Mouse (Mus musculus): ENCODE data around the gene Fxr2. TPM values are rescaled to one million over a fixed set of nuclear protein-coding genes. Genes with fewer than 3 reads are reported as not detected.
A peak's percentile ranks its signal among the peaks of the same experiment; 100 is the strongest.

Gene Fxr2
- polyA plus RNA-seq, 1 experiment, result 104 TPM

- Histone ChIP-seq H3K4me2 (ENCODE audit: low read depth) (peak overlapping the region; percentile 97), H3K27me3 (ENCODE audit: control insufficient read depth, insufficient read depth, insufficient read length) (no peaks in the 10 kb centered on the region), H3K36me3 (ENCODE audit: control insufficient read depth, insufficient read depth) (peaks cover 32% of the 10 kb centered on the region), H3K4me3 (peak overlapping the region; percentile 83), H3K79me2 (ENCODE audit: control insufficient read depth, insufficient read depth) (peaks cover 28% of the 10 kb centered on the region), H3ac (ENCODE audit: control insufficient read depth, insufficient read length) (no peak overlapping the region)
- no peak for TF ChIP-seq POLR2AphosphoS2 (IDR thresholded peaks at IDR 0.05; ENCODE audit: insufficient read length, low read depth)
- no peak for TF ChIP-seq SRF (IDR thresholded peaks at IDR 0.05; ENCODE audit: control insufficient read depth, insufficient read length, low read depth)
- no peak for TF ChIP-seq TCF12 (IDR thresholded peaks at IDR 0.05; ENCODE audit: insufficient read depth, poor library complexity, severe bottlenecking)
- no peak for TF ChIP-seq TCF3 (IDR thresholded peaks at IDR 0.05; ENCODE audit: insufficient read length, low read depth)
- no peak for TF ChIP-seq USF1 (IDR thresholded peaks at IDR 0.05; ENCODE audit: low read depth)
- no peak for TF ChIP-seq MAX (IDR thresholded peaks at IDR 0.05; ENCODE audit: low read depth)
- TF ChIP-seq MYOD1 (IDR thresholded peaks at IDR 0.05; ENCODE audit: control insufficient read depth in 1 of 3, insufficient read length in 2 of 3, low read depth in 2 of 3), result no peak
- no peak for TF ChIP-seq POLR2A (IDR thresholded peaks at IDR 0.05; ENCODE audit: insufficient read length, low read depth)
- no peak for TF ChIP-seq MYOG (IDR thresholded peaks at IDR 0.05; ENCODE audit: control insufficient read depth in 1 of 3, insufficient read depth in 1 of 3, insufficient read length in 2 of 3, low read depth in 2 of 3)
- TF ChIP-seq CEBPB (IDR thresholded peaks at IDR 0.05; ENCODE audit: insufficient read depth, poor library complexity, severe bottlenecking), result no peak
- no peak for TF ChIP-seq REST (IDR thresholded peaks at IDR 0.05; ENCODE audit: insufficient read depth, insufficient read length)
- no peak for TF ChIP-seq E2F4 (IDR thresholded peaks at IDR 0.05; ENCODE audit: insufficient read depth)
These were observed 47.5 kb downstream of the Fxr2 start for GRCm38 (mm10) chr11:69680136-69680855.

DNA sequence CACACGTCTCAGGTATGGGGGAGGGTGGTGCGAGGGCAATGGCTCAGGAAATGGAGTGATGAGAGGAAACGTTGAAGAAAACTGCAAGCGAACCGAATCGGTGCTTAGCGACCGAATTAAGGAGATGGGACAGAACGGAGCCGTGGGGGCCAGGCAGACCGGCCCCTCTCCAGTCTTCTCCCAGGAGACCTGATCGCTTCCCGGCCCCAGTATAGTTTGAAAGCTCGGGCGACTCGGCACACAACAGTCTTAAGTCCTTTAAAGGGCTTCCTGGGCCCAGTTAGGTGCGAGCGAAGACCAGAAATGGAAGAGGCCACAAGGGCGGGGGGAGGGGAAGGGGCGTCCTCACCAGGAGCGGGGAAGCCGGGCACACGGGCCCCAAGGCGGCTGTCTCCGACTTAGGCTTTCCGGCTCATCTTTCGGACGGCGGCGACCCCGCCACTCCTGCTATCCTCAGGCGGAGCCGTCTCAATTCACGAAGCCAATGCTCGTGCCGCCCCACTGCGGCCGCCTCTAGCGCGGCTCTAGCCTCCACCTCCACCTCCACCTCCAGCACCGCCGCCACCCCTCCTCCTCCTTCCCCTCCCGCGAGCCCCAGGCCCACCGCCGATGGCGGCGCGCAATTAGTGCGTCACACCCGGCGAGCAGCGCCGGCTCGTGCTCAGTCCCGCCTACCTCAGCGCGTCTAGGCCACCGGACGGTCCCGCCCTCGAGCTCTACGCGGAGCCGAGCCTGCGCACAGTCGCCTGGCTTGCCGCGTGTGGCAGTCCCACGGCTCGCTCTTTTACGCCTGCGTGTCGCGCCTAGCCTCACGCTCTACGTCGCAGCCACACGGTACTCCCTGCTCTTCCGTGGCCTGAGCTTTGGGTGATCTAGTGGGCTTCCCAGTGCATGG lies 48.8 kb downstream of the Fxr2 start, which contains the start of gene Senp3:
Gene Senp3, minus strand, starts transcription at position 771 of the 895 bp plus-strand sequence.
- Histone ChIP-seq H3K36me3 (ENCODE audit: control insufficient read depth, insufficient read depth) (peaks cover 19% of the 10 kb centered on the region), H3K4me3 (peak within 1 kb of the TSS; percentile 83), H3K4me2 (ENCODE audit: low read depth) (peak within 1 kb of the TSS; percentile 97), H3K27me3 (ENCODE audit: control insufficient read depth, insufficient read depth, insufficient read length) (no peaks in the 10 kb centered on the region), H3K79me2 (ENCODE audit: control insufficient read depth, insufficient read depth) (peaks cover 28% of the 10 kb centered on the region), H3ac (ENCODE audit: control insufficient read depth, insufficient read length) (peak within 1 kb of the TSS; percentile 54)
- TF ChIP-seq REST (IDR thresholded peaks at IDR 0.05; ENCODE audit: insufficient read depth, insufficient read length) (peak; percentile 42), USF1 (IDR thresholded peaks at IDR 0.05; ENCODE audit: low read depth) (no peak), SRF (IDR thresholded peaks at IDR 0.05; ENCODE audit: control insufficient read depth, insufficient read length, low read depth) (peak; percentile 86), TCF12 (IDR thresholded peaks at IDR 0.05; ENCODE audit: insufficient read depth, poor library complexity, severe bottlenecking) (no peak), E2F4 (IDR thresholded peaks at IDR 0.05; ENCODE audit: insufficient read depth) (no peak), POLR2AphosphoS2 (IDR thresholded peaks at IDR 0.05; ENCODE audit: insufficient read length, low read depth) (peak; percentile 99), MYOG (IDR thresholded peaks at IDR 0.05; ENCODE audit: control insufficient read depth in 1 of 3, insufficient read depth in 1 of 3, insufficient read length in 2 of 3, low read depth in 2 of 3) (no peak), POLR2A (IDR thresholded peaks at IDR 0.05; ENCODE audit: insufficient read length, low read depth) (peak; percentile 99)

- no peak for TF ChIP-seq E2F4 (IDR thresholded peaks at IDR 0.05; ENCODE audit: insufficient read depth)
- TF ChIP-seq REST (IDR thresholded peaks at IDR 0.05; ENCODE audit: insufficient read depth, insufficient read length), result no peak
- no peak for TF ChIP-seq TCF3 (IDR thresholded peaks at IDR 0.05; ENCODE audit: insufficient read length, low read depth)
- no peak for TF ChIP-seq CEBPB (IDR thresholded peaks at IDR 0.05; ENCODE audit: insufficient read depth, poor library complexity, severe bottlenecking)
- no peak for TF ChIP-seq TCF12 (IDR thresholded peaks at IDR 0.05; ENCODE audit: insufficient read depth, poor library complexity, severe bottlenecking)
- TF ChIP-seq MAX (IDR thresholded peaks at IDR 0.05; ENCODE audit: low read depth), result no peak
- TF ChIP-seq MYOD1 (IDR thresholded peaks at IDR 0.05; ENCODE audit: control insufficient read depth in 1 of 3, insufficient read length in 2 of 3, low read depth in 2 of 3), result no peak
- TF ChIP-seq MYOG (IDR thresholded peaks at IDR 0.05; ENCODE audit: control insufficient read depth in 1 of 3, insufficient read depth in 1 of 3, insufficient read length in 2 of 3, low read depth in 2 of 3), result no peak
- TF ChIP-seq SRF (IDR thresholded peaks at IDR 0.05; ENCODE audit: control insufficient read depth, insufficient read length, low read depth), result no peak
- no peaks in the 10 kb centered on the region for H3K27me3 ChIP-seq (ENCODE audit: control insufficient read depth, insufficient read depth, insufficient read length)
- peaks cover 28% of the 10 kb centered on the region for H3K79me2 ChIP-seq (ENCODE audit: control insufficient read depth, insufficient read depth)
- peaks cover 11% of the 10 kb centered on the region for H3K36me3 ChIP-seq (ENCODE audit: control insufficient read depth, insufficient read depth)
- H3ac ChIP-seq (ENCODE audit: control insufficient read depth, insufficient read length), result peak overlapping the region; percentile 54
- H3K4me2 ChIP-seq (ENCODE audit: low read depth), result peak overlapping the region; percentile 88
- H3K4me3 ChIP-seq, result peak overlapping the region; percentile 83
These were observed 49.5 kb downstream of the Fxr2 start for GRCm38 (mm10) chr11:69682209-69682839.

DNA sequence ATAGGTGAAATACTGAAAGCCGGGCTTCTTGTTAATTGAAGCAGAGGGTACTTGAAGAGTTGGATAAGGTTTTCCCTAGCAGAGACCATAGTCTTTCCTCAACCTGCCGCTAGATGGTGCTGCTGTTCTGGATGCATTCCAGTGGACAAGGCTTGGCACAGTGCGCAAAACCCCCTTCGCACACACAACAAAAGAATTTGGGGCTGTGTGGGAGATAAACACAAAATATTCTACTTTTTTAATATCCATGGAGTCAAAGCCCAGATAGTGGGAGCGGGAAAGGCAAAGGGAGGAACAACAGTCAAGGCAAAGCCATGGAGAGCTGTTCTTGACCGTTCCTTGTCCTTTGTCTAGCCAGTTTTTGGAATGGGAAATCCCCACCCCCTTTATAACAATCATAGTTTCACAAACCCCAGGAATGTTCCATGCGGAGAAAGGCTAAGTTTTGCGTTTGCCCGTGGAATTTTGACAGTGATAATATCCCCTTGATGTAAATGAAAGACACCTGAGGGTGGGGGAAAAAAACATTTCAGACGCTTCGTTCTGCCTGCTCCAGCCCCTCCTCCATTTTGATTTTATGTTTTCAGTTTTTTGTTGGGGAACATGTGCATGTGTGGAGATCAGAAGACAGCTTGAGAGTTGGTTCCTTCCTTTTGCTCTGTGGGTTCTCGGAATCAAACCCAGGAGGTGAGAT lies 50.2 kb downstream of the Fxr2 start:
- Histone ChIP-seq H3K4me2 (ENCODE audit: low read depth) (peak overlapping the region; percentile 88), H3K36me3 (ENCODE audit: control insufficient read depth, insufficient read depth) (peaks cover 10% of the 10 kb centered on the region), H3ac (ENCODE audit: control insufficient read depth, insufficient read length) (no peak overlapping the region), H3K4me3 (peak overlapping the region; percentile 83), H3K79me2 (ENCODE audit: control insufficient read depth, insufficient read depth) (peaks cover 28% of the 10 kb centered on the region), H3K27me3 (ENCODE audit: control insufficient read depth, insufficient read depth, insufficient read length) (no peaks in the 10 kb centered on the region)
- TF ChIP-seq MAX (IDR thresholded peaks at IDR 0.05; ENCODE audit: low read depth) (no peak), TCF12 (IDR thresholded peaks at IDR 0.05; ENCODE audit: insufficient read depth, poor library complexity, severe bottlenecking) (no peak), POLR2AphosphoS2 (IDR thresholded peaks at IDR 0.05; ENCODE audit: insufficient read length, low read depth) (no peak), POLR2A (IDR thresholded peaks at IDR 0.05; ENCODE audit: insufficient read length, low read depth) (no peak), SRF (IDR thresholded peaks at IDR 0.05; ENCODE audit: control insufficient read depth, insufficient read length, low read depth) (no peak), MYOD1 (IDR thresholded peaks at IDR 0.05; ENCODE audit: control insufficient read depth in 1 of 3, insufficient read length in 2 of 3, low read depth in 2 of 3) (no peak), E2F4 (IDR thresholded peaks at IDR 0.05; ENCODE audit: insufficient read depth) (no peak), CEBPB (IDR thresholded peaks at IDR 0.05; ENCODE audit: insufficient read depth, poor library complexity, severe bottlenecking) (no peak)

Data from myocyte (in vitro differentiated cells).